Mouse (Mus musculus): Measurements from ENCODE around the gene Rfx4.

DNA sequence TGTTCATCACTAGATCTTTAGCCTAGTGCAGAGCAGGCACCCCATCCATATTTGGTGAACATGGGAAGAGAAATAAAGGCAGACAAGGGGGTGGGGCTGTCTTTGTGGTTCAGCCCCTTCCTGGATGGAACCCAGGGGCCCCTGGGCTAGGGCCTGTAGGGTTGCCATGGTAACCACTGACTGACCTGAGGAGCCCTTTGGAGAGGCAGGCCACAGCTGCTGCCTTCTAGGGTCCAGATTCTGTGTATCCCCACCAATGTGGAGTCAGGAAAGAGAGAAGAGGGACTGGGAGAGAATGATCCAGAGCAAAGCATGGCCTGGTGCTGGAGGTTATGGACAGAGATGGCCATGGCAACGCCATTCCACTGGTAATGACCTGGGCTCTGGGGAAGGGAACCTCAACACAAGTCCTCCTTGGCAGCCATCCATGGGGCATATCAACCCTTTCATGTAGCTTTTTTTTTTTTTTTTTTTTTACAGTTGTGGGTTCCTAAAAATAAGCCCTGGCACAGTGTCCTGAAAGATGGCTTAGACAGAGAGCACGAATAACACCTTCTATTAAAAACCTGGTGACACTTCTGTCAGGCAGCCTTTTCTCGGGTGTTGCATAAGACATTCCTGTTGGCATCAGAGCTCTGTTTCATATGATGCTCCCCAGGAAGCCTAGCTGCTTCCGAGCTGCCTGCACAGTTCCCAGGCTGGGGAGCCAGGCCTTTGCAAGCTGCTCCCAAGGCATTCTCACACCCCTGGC lies 16.7 kb downstream of the Rfx4 start:
- TF ChIP-seq CTCF (IDR thresholded peaks at IDR 0.05; ENCODE audit: borderline replicate concordance, insufficient read depth, low read length) (no peak), POLR2A (IDR thresholded peaks at IDR 0.05; ENCODE audit: low read depth, low read length) (no peak)

All from embryonic fibroblast, embryonic 13.5 days (primary cell).